Mouse (Mus musculus): ENCODE data around the gene Slc26a3. TPM values are rescaled to one million over a fixed set of nuclear protein-coding genes. Genes with fewer than 3 reads are reported as not detected.

The Slc26a3 gene
- polyA plus RNA-seq, 1 experiment from 2014 or later: not detected

GRCm38 (mm10) chr12:31377241-31377640, 13.4 kb upstream of the Slc26a3 start:
- Histone ChIP-seq H3K9ac (replicated peaks) (no peak overlapping the region), H3K36me3 (no peaks in the 10 kb centered on the region), H3K9me3 (no peaks in the 10 kb centered on the region), H3K27ac (no peak overlapping the region), H3K4me3 (replicated peaks) (no peak overlapping the region), H3K4me2 (no peak overlapping the region), H3K4me1 (replicated peaks) (peaks cover 9% of the 10 kb centered on the region; the same call in 1 of the 2 replicates), H3K27me3 (no peaks in the 10 kb centered on the region)
- WGBS: 82% methylated on average over 11 of the region's 11 CpGs
- ATAC-seq (ENCODE audit: insufficient number of reproducible peaks, insufficient read depth, low FRiP score, low TSS enrichment, low read depth): no peak

GRCm38 (mm10) chr12:31380878-31381277, 9.8 kb upstream of the Slc26a3 start:
- WGBS: 14% methylated on average over 2 of the region's 2 CpGs
- H3K4me2 ChIP-seq: no peak overlapping the region
- H3K9ac ChIP-seq (replicated peaks): no peak overlapping the region
- no peak for ATAC-seq (ENCODE audit: insufficient number of reproducible peaks, insufficient read depth, low FRiP score, low TSS enrichment, low read depth)
- H3K27ac ChIP-seq: no peak overlapping the region
- no peaks in the 10 kb centered on the region for H3K36me3 ChIP-seq
- H3K27me3 ChIP-seq: no peaks in the 10 kb centered on the region
- no peak overlapping the region for H3K4me3 ChIP-seq (replicated peaks)
- H3K4me1 ChIP-seq (replicated peaks): peaks cover 3% of the 10 kb centered on the region; the same call in 1 of the 2 replicates
- H3K9me3 ChIP-seq: no peaks in the 10 kb centered on the region

GRCm38 (mm10) chr12:31382451-31382850, 8.2 kb upstream of the Slc26a3 start:
- Histone ChIP-seq H3K27me3 (no peaks in the 10 kb centered on the region), H3K4me1 (replicated peaks) (no peaks in the 10 kb centered on the region), H3K9ac (replicated peaks) (no peak overlapping the region), H3K36me3 (no peaks in the 10 kb centered on the region), H3K4me2 (no peak overlapping the region), H3K4me3 (replicated peaks) (no peak overlapping the region), H3K9me3 (no peaks in the 10 kb centered on the region), H3K27ac (no peak overlapping the region)
- ATAC-seq (ENCODE audit: insufficient number of reproducible peaks, insufficient read depth, low FRiP score, low TSS enrichment, low read depth): no peak
- whole genome bisulfite sequencing: 61% methylated on average over 2 of the region's 2 CpGs

- no peak for ATAC-seq (ENCODE audit: insufficient number of reproducible peaks, insufficient read depth, low FRiP score, low TSS enrichment, low read depth)
- H3K27ac ChIP-seq: no peak overlapping the region
- H3K9ac ChIP-seq (replicated peaks): no peak overlapping the region
- no peaks in the 10 kb centered on the region for H3K4me1 ChIP-seq (replicated peaks)
- no peaks in the 10 kb centered on the region for H3K27me3 ChIP-seq
- H3K4me3 ChIP-seq (replicated peaks): no peak overlapping the region
- no peaks in the 10 kb centered on the region for H3K9me3 ChIP-seq
- WGBS: 41% methylated on average over 3 of the region's 3 CpGs
- no peak overlapping the region for H3K4me2 ChIP-seq
- H3K36me3 ChIP-seq: no peaks in the 10 kb centered on the region
Measured at GRCm38 (mm10) chr12:31387303-31387702, 3.4 kb upstream of the Slc26a3 start.

- no peaks in the 10 kb centered on the region for H3K36me3 ChIP-seq
- no peak for ATAC-seq (ENCODE audit: insufficient number of reproducible peaks, insufficient read depth, low FRiP score, low TSS enrichment, low read depth)
- no peaks in the 10 kb centered on the region for H3K27me3 ChIP-seq
- H3K9ac ChIP-seq (replicated peaks): no peak overlapping the region
- no peaks in the 10 kb centered on the region for H3K4me1 ChIP-seq (replicated peaks)
- no peak overlapping the region for H3K4me2 ChIP-seq
- no peak overlapping the region for H3K27ac ChIP-seq
- 91% methylated on average over 12 of the region's 12 CpGs for WGBS
- H3K4me3 ChIP-seq (replicated peaks): no peak overlapping the region
- no peaks in the 10 kb centered on the region for H3K9me3 ChIP-seq
Measured at GRCm38 (mm10) chr12:31391696-31392095, 1.0 kb downstream of the Slc26a3 start.

- no peaks in the 10 kb centered on the region for H3K4me1 ChIP-seq (replicated peaks)
- H3K9ac ChIP-seq (replicated peaks): no peak overlapping the region
- no peak overlapping the region for H3K4me2 ChIP-seq
- H3K27me3 ChIP-seq: no peaks in the 10 kb centered on the region
- no peaks in the 10 kb centered on the region for H3K9me3 ChIP-seq
- no peak for ATAC-seq (ENCODE audit: insufficient number of reproducible peaks, insufficient read depth, low FRiP score, low TSS enrichment, low read depth)
- WGBS: 91% methylated on average over 1 of the region's 1 CpGs
- no peaks in the 10 kb centered on the region for H3K36me3 ChIP-seq
- H3K4me3 ChIP-seq (replicated peaks): no peak overlapping the region
- H3K27ac ChIP-seq: no peak overlapping the region
Measured at GRCm38 (mm10) chr12:31395895-31396294, 5.2 kb downstream of the Slc26a3 start.

GRCm38 (mm10) chr12:31397709-31398108, 7.0 kb downstream of the Slc26a3 start:
- Histone ChIP-seq H3K27me3 (no peaks in the 10 kb centered on the region), H3K4me3 (replicated peaks) (no peak overlapping the region), H3K36me3 (no peaks in the 10 kb centered on the region), H3K4me1 (replicated peaks) (no peaks in the 10 kb centered on the region), H3K9ac (replicated peaks) (no peak overlapping the region), H3K27ac (no peak overlapping the region), H3K4me2 (no peak overlapping the region), H3K9me3 (no peaks in the 10 kb centered on the region)
- no peak for ATAC-seq (ENCODE audit: insufficient number of reproducible peaks, insufficient read depth, low FRiP score, low TSS enrichment, low read depth)
- WGBS: 87% methylated on average over 4 of the region's 4 CpGs

GRCm38 (mm10) chr12:31400821-31401220, 10.2 kb downstream of the Slc26a3 start:
- Histone ChIP-seq H3K36me3 (no peaks in the 10 kb centered on the region), H3K4me2 (no peak overlapping the region), H3K4me1 (replicated peaks) (no peaks in the 10 kb centered on the region), H3K4me3 (replicated peaks) (no peak overlapping the region), H3K27me3 (no peaks in the 10 kb centered on the region), H3K9ac (replicated peaks) (no peak overlapping the region), H3K9me3 (no peaks in the 10 kb centered on the region), H3K27ac (no peak overlapping the region)
- WGBS: 59% methylated on average over 1 of the region's 1 CpGs
- ATAC-seq (ENCODE audit: insufficient number of reproducible peaks, insufficient read depth, low FRiP score, low TSS enrichment, low read depth): no peak

GRCm38 (mm10) chr12:31401930-31402329, 11.3 kb downstream of the Slc26a3 start:
- Histone ChIP-seq H3K27me3 (0 out of 2 replicates have a peak, but pooled peaks cover 6% of the 10 kb centered on the region), H3K27ac (no peak overlapping the region), H3K36me3 (no peaks in the 10 kb centered on the region), H3K9me3 (no peaks in the 10 kb centered on the region), H3K4me2 (no peak overlapping the region), H3K4me1 (replicated peaks) (no peaks in the 10 kb centered on the region), H3K9ac (replicated peaks) (no peak overlapping the region), H3K4me3 (replicated peaks) (no peak overlapping the region)
- 89% methylated on average over 6 of the region's 6 CpGs for WGBS
- no peak for ATAC-seq (ENCODE audit: insufficient number of reproducible peaks, insufficient read depth, low FRiP score, low TSS enrichment, low read depth)

- 75% methylated on average over 5 of the region's 5 CpGs for WGBS
- Histone ChIP-seq H3K4me1 (replicated peaks) (no peaks in the 10 kb centered on the region), H3K4me2 (no peak overlapping the region), H3K36me3 (no peaks in the 10 kb centered on the region), H3K9me3 (no peaks in the 10 kb centered on the region), H3K27ac (no peak overlapping the region), H3K27me3 (0 out of 2 replicates have a peak, but pooled peaks cover 6% of the 10 kb centered on the region), H3K9ac (replicated peaks) (no peak overlapping the region), H3K4me3 (replicated peaks) (no peak overlapping the region)
- no peak for ATAC-seq (ENCODE audit: insufficient number of reproducible peaks, insufficient read depth, low FRiP score, low TSS enrichment, low read depth)
Measured at GRCm38 (mm10) chr12:31404575-31405240, 14.0 kb downstream of the Slc26a3 start.

- no peak overlapping the region for H3K4me3 ChIP-seq (replicated peaks)
- H3K4me2 ChIP-seq: no peak overlapping the region
- WGBS: 75% methylated on average over 2 of the region's 2 CpGs
- H3K27me3 ChIP-seq: no peaks in the 10 kb centered on the region
- no peak overlapping the region for H3K9ac ChIP-seq (replicated peaks)
- ATAC-seq (ENCODE audit: insufficient number of reproducible peaks, insufficient read depth, low FRiP score, low TSS enrichment, low read depth): no peak
- H3K9me3 ChIP-seq: no peaks in the 10 kb centered on the region
- H3K27ac ChIP-seq: no peak overlapping the region
- no peaks in the 10 kb centered on the region for H3K4me1 ChIP-seq (replicated peaks)
- H3K36me3 ChIP-seq: no peaks in the 10 kb centered on the region
Measured at GRCm38 (mm10) chr12:31415971-31416370, 25.3 kb downstream of the Slc26a3 start.

Data from limb, embryonic 12.5 days (tissue).